ENCODE assay signal across 10 mouse cellular contexts in genomic region chr19:41313663-41314062, GRCm38 (mm10). TPM values are rescaled to one million over a fixed set of nuclear protein-coding genes. Genes with fewer than 3 reads are reported as not detected.
A peak's percentile ranks its signal among the peaks of the same experiment; 100 is the strongest.
DNase-seq lines count a peak whose midpoint lies in the region; TF ChIP-seq lines count a peak whose summit lies in the region.
"Had no signal": no experiment of that assay in that cellular context is flagged by ENCODE, and none has a peak within 500 bp of the region (broad histone marks: within the 10 kb centered on the region; RNA-seq: fewer than 3 reads in every experiment).

No protein-coding gene starts in this region.

- no peak for TF ChIP-seq EP300 in ES-Bruce4 (IDR thresholded peaks at IDR 0.05; ENCODE audit: insufficient read depth, low read depth, low read length)

- no peaks in the 10 kb centered on the region for H3K4me1 ChIP-seq in ES-Bruce4 (ENCODE audit: control insufficient read depth, insufficient read depth, low read length)
- H3K4me1 ChIP-seq in bone marrow macrophage, adult 2 months (ENCODE audit: control insufficient read depth, insufficient read depth, low read length): peaks cover 5% of the 10 kb centered on the region; the same call in 1 of the 2 replicates

- peak; percentile 79 for TF ChIP-seq CTCF in layer of hippocampus, adult 2 months (conservative IDR thresholded peaks at IDR 0.05)
- peak; percentile 32 for TF ChIP-seq CTCF in ES-Bruce4 (IDR thresholded peaks at IDR 0.05; ENCODE audit: low read depth, low read length)
- peak; percentile 92 for TF ChIP-seq CTCF in bone marrow macrophage, adult 2 months (IDR thresholded peaks at IDR 0.05; ENCODE audit: low read depth, low read length)

- no peak for DNase-seq in layer of hippocampus, adult 2 months (ENCODE audit: low spot score in 2 of 2)
- no peak for DNase-seq in layer of hippocampus, postnatal 36 days
- peak; percentile 70 for DNase-seq in naive thymus-derived CD4-positive, alpha-beta T cell, adult 2 months (ENCODE audit: low read depth)
- no peak for DNase-seq in gastrocnemius, adult 8-10 months (ENCODE audit: low spot score in 2 of 2)
- DNase-seq in Muller cell, postnatal 12 days (ENCODE audit: inconsistent ontology term): no peak
- no peak for DNase-seq in layer of hippocampus, adult 9-10 months (ENCODE audit: low spot score)
- DNase-seq: right cerebral cortex, postnatal 25 days had no signal

- no peak overlapping the region for H3K4me3 ChIP-seq in layer of hippocampus, adult 2 months
- no peak overlapping the region for H3K4me3 ChIP-seq in ES-Bruce4 (ENCODE audit: low read depth, low read length)
- H3K4me3 ChIP-seq in bone marrow macrophage, adult 2 months (ENCODE audit: insufficient read depth, low read length): no peak overlapping the region
- H3K4me3 ChIP-seq: liver, embryonic 15.5 days had no signal

- no peaks in the 10 kb centered on the region for H3K36me3 ChIP-seq in ES-Bruce4 (ENCODE audit: control insufficient read depth, insufficient read depth, low read length, poor library complexity, severe bottlenecking)
- H3K36me3 ChIP-seq: liver, embryonic 15.5 days had no signal

- no peaks in the 10 kb centered on the region for H3K9me3 ChIP-seq in ES-Bruce4 (replicated peaks; ENCODE audit: control insufficient read depth, insufficient read depth, low read length, poor library complexity, severe bottlenecking)
- H3K9me3 ChIP-seq: liver, embryonic 15.5 days had no signal

- no peaks in the 10 kb centered on the region for H3K27me3 ChIP-seq in ES-Bruce4 (ENCODE audit: control insufficient read depth, insufficient read depth, low read length, poor library complexity, severe bottlenecking)
- H3K27me3 ChIP-seq: liver, embryonic 15.5 days had no signal

- no peak overlapping the region for H3K9ac ChIP-seq in ES-Bruce4 (ENCODE audit: low read depth, poor library complexity, severe bottlenecking)
- H3K9ac ChIP-seq: liver, embryonic 15.5 days had no signal

- no peak overlapping the region for H3K27ac ChIP-seq in layer of hippocampus, adult 2 months
- H3K27ac ChIP-seq in ES-Bruce4 (ENCODE audit: insufficient read depth, low read length): no peak overlapping the region
- H3K27ac ChIP-seq in bone marrow macrophage, adult 2 months (ENCODE audit: insufficient read depth, low read depth, low read length): peak overlapping the region; percentile 4; the same call in 1 of the 2 replicates
- H3K27ac ChIP-seq: liver, embryonic 15.5 days had no signal

- TF ChIP-seq POLR2A in ES-Bruce4 (IDR thresholded peaks at IDR 0.05; ENCODE audit: insufficient read depth, low read length): no peak
- TF ChIP-seq POLR2A in bone marrow macrophage, adult 2 months (IDR thresholded peaks at IDR 0.05; ENCODE audit: borderline replicate concordance, low read depth, low read length): no peak

RNA-seq across cellular contexts. Expression of gene Tm9sf3, which starts 49.9 kb away (rescaled TPM):
- 100 to 1,000 TPM; 114 to 118 TPM for total RNA-seq in layer of hippocampus, adult 2 months (2021)
- total RNA-seq in layer of hippocampus, postnatal 36 days (2021): 100 to 1,000 TPM; 121 to 128 TPM
- polyA plus RNA-seq in ES-Bruce4 (2011; ENCODE audit: insufficient read depth, insufficient read length, low read depth, missing spikeins): 115 and 121 TPM in 2 replicates
- 144 and 151 TPM in 2 replicates for polyA plus RNA-seq in bone marrow macrophage, adult 2 months (2012; ENCODE audit: insufficient read depth, insufficient read length, missing spikeins)
- 10 to 100 TPM; 57.3 to 70.7 (median 66.5) TPM for total RNA-seq in gastrocnemius, adult 8-10 months (2022)

Comparison
In these comparisons a context has a peak if more than half of its experiments do, and no peak if none do; other contexts are left out.
1. CTCF ChIP-seq: peak in every context shown above with its lines; median percentile 92 in bone marrow macrophage, adult 2 months; 79 in layer of hippocampus, adult 2 months; 32 in ES-Bruce4.